Mouse (Mus musculus) B cell, adult 2 months (primary cell): ENCODE data around the gene Zzef1.

Experiments used
- DNase-seq, 2 experiments: peaks; one replicate each; pipeline ENCODE4 v3.0.0; 2022

Zzef1 gene

DNA sequence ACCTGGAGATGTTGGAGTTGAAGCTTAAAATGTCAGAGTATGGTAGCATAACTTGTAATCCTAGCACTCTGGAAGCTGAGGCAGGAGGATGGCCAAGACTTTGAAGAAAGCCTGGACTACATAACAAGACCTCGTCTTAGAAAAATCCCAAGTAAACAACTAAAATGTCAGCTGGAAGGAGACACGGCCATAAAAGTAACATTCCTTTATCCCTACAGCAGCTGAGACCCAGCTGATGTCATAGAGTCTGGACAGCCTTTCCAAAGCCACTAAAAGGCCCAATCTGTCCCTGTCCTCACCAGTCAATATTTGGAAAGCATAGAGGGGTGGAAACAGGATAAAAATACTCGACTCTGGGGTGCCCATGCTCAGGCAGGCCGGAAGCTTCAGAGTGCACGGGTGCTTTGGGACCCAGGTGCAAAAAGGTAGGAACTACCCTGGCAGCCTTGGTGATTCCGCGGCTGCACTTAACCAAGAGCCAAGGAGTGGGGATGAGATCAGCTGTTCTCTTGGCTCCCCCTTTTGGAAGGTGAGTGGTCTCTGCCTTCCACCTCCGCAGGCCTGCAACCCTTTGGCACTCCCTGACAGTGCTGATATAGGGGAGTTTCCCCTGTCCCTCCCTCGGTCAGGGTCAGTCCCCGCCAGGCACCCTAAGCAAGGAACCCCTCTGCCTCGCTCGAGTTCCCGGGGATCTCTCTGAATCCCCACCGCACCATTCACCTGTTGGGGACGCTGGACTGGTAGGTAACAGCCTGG, 164.1 kb downstream of the Zzef1 start:
- peak in 1 of 2 experiments; percentile 13 for DNase-seq

GRCm38 (mm10) chr11:72960723-72961071, 164.7 kb downstream of the Zzef1 start:
- DNase-seq: no peak

DNA sequence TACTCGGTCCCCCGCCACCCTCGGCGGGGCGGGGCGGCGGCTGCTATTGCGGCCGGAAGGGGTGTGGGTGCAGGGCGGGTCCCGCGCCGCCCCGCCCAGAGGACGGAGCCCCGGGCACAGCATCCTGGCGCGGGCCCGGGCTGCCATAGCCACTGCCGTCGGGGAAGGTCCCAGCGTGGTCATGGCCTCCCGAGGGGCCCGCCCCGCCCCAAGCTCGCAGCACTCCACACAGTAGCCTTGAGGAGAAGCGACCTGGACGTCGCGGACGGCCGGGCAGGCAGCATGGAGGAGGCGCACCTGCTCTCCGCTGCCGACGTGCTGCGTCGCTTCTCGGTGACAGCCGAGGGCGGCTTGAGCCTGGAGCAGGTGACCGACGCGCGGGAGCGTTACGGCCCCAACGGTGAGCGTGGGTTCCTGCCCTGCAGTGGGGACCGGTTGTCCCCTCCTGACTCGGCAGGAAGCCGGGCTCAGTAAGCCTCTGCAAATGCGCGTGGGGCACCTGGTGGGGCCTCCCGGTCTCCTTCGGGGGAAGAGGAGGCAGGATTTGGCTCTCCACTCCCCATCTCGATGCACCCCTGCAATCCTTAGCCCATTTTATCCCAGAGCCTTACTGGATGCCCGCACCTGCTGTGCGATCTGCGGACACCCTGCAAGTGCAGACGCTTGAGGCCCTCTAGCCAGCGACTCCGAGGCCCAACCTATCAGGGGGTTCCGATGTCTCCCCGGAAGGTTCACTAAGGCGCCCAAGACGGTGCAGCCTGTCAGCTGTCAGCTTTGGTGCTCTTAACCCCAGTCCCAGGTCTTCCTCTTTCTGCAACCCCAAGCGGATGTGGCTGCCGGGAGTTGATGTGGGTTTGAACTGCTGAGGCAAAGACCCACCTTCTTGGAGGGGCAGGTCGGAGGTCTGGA, 165.3 kb downstream of the Zzef1 start, which contains the start of gene Atp2a3:
Gene Atp2a3, plus strand, starts transcription at position 98 of the 909 bp plus-strand sequence.
- peak; percentile 82 to 85 for DNase-seq

- DNase-seq: no peak
Measured at GRCm38 (mm10) chr11:72962378-72962777, 166.4 kb downstream of the Zzef1 start.

GRCm38 (mm10) chr11:72963058-72963788, 167.2 kb downstream of the Zzef1 start:
- DNase-seq: no peak

- peak; percentile 31 to 32 for DNase-seq
Measured at GRCm38 (mm10) chr11:72963789-72964294, 167.8 kb downstream of the Zzef1 start.

DNA sequence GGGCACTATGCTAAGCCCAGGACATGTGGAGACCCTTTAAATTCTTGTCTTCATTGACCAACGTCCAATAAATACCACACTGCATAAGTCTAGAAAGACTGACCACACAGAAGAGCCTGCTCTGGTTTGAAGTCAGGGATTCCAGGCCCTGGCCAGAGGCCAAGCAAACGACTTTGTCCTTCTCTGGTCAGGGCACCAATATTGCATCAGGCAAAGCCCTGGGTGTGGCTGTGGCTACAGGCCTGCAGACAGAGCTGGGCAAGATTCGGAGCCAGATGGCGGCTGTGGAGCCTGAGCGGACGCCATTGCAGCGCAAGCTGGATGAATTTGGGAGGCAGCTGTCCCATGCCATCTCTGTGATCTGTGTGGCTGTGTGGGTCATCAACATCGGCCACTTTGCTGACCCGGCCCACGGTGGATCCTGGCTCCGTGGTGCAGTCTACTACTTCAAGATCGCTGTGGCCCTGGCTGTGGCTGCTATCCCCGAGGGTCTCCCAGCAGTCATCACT, 179.0 kb downstream of the Zzef1 start:
- DNase-seq: no peak
